28 mouse cellular contexts compared by ENCODE assay signal in genomic region chr6:112836712-112837111, GRCm38 (mm10).
DNase-seq lines count a peak whose midpoint lies in the region; ATAC-seq lines count a peak whose summit lies in the region.
"Had no signal": no experiment of that assay in that cellular context is flagged by ENCODE, and none has a peak within 500 bp of the region (broad histone marks: within the 10 kb centered on the region; RNA-seq: fewer than 3 reads in every experiment).

No protein-coding gene starts in this region.

- no peaks in the 10 kb centered on the region for H3K36me3 ChIP-seq in hindbrain, embryonic 13.5 days
- no peaks in the 10 kb centered on the region for H3K36me3 ChIP-seq in hindbrain, embryonic 14.5 days (replicated peaks; ENCODE audit: control insufficient read depth, insufficient read depth)
- peaks cover 34% of the 10 kb centered on the region for H3K36me3 ChIP-seq in midbrain, embryonic 10.5 days
- H3K36me3 ChIP-seq in midbrain, embryonic 11.5 days (ENCODE audit: control insufficient read depth, insufficient read depth, low read length): no peaks in the 10 kb centered on the region
- H3K36me3 ChIP-seq: heart, embryonic 10.5 days; heart, embryonic 15.5 days; intestine, embryonic 15.5 days had no signal

- no peaks in the 10 kb centered on the region for H3K27me3 ChIP-seq in hindbrain, embryonic 13.5 days
- H3K27me3 ChIP-seq in hindbrain, embryonic 14.5 days (ENCODE audit: control insufficient read depth, insufficient read depth, low read length): no peaks in the 10 kb centered on the region
- no peaks in the 10 kb centered on the region for H3K27me3 ChIP-seq in midbrain, embryonic 10.5 days (ENCODE audit: low read depth, poor library complexity, severe bottlenecking)
- H3K27me3 ChIP-seq in midbrain, embryonic 11.5 days (ENCODE audit: control insufficient read depth, insufficient read depth, low read length): no peaks in the 10 kb centered on the region
- H3K27me3 ChIP-seq: forebrain, embryonic 13.5 days; heart, embryonic 15.5 days; intestine, embryonic 15.5 days had no signal

- 81% methylated on average over 4 of the region's 4 CpGs for WGBS in hindbrain, embryonic 13.5 days
- 78% methylated on average over 4 of the region's 4 CpGs for WGBS in hindbrain, embryonic 14.5 days
- WGBS in midbrain, embryonic 10.5 days: 68% methylated on average over 4 of the region's 4 CpGs
- WGBS in midbrain, embryonic 11.5 days: 79% methylated on average over 4 of the region's 4 CpGs

- H3K4me3 ChIP-seq in hindbrain, embryonic 13.5 days: no peak overlapping the region
- no peak overlapping the region for H3K4me3 ChIP-seq in hindbrain, embryonic 14.5 days (replicated peaks; ENCODE audit: low read length)
- no peak overlapping the region for H3K4me3 ChIP-seq in midbrain, embryonic 10.5 days
- no peak overlapping the region for H3K4me3 ChIP-seq in midbrain, embryonic 11.5 days (ENCODE audit: low read depth, low read length)
- H3K4me3 ChIP-seq: erythroblast, embryonic 14.5 days; forebrain, embryonic 13.5 days; heart, embryonic 10.5 days; heart, embryonic 15.5 days; intestine, embryonic 15.5 days; myocyte had no signal

- no peaks in the 10 kb centered on the region for H3K9me3 ChIP-seq in hindbrain, embryonic 13.5 days
- no peaks in the 10 kb centered on the region for H3K9me3 ChIP-seq in hindbrain, embryonic 14.5 days (ENCODE audit: control insufficient read depth, low read length)
- H3K9me3 ChIP-seq in midbrain, embryonic 10.5 days (replicated peaks): no peaks in the 10 kb centered on the region
- H3K9me3 ChIP-seq in midbrain, embryonic 11.5 days (ENCODE audit: control insufficient read depth, low read length): no peaks in the 10 kb centered on the region
- H3K9me3 ChIP-seq: forebrain, embryonic 13.5 days; heart, embryonic 10.5 days; heart, embryonic 15.5 days; intestine, embryonic 15.5 days had no signal

- ATAC-seq in hindbrain, embryonic 13.5 days (ENCODE audit: low FRiP score): no peak
- ATAC-seq in hindbrain, embryonic 14.5 days (ENCODE audit: low FRiP score): no peak
- ATAC-seq in midbrain, embryonic 11.5 days (ENCODE audit: low FRiP score): no peak
- ATAC-seq: forebrain, embryonic 13.5 days; hindbrain, postnatal 0 days; intestine, embryonic 15.5 days; lung, postnatal 0 days had no signal

- no peak overlapping the region for H3K9ac ChIP-seq in hindbrain, embryonic 13.5 days
- no peak overlapping the region for H3K9ac ChIP-seq in hindbrain, embryonic 14.5 days
- H3K9ac ChIP-seq in midbrain, embryonic 11.5 days (ENCODE audit: low read length): no peak overlapping the region; the same call in 1 of the 2 replicates
- H3K9ac ChIP-seq: heart, embryonic 15.5 days; intestine, embryonic 15.5 days had no signal

- peak overlapping the region; percentile 93; the same call in 1 of the 2 replicates for H3K27ac ChIP-seq in hindbrain, embryonic 13.5 days
- no peak overlapping the region for H3K27ac ChIP-seq in hindbrain, embryonic 14.5 days
- peak overlapping the region; percentile 87 for H3K27ac ChIP-seq in midbrain, embryonic 10.5 days (replicated peaks)
- H3K27ac ChIP-seq in midbrain, embryonic 11.5 days (ENCODE audit: low read depth, low read length): no peak overlapping the region
- H3K27ac ChIP-seq: forebrain, embryonic 13.5 days; heart, embryonic 10.5 days; heart, embryonic 15.5 days; hindbrain, postnatal 0 days; intestine, embryonic 15.5 days; macrophage had no signal

- DNase-seq in hindbrain, embryonic 14.5 days (ENCODE audit: low spot score): no peak
- no peak for DNase-seq in midbrain, embryonic 10.5 days (ENCODE audit: low spot score)
- no peak for DNase-seq in midbrain, embryonic 11.5 days (ENCODE audit: low spot score, missing footprints)
- peak; percentile 64 for DNase-seq in right cerebral cortex, adult 18-20 months
- no peak for DNase-seq in right cerebral cortex, postnatal 14 days
- peak; percentile 17 for DNase-seq in telencephalon, adult 2 months (ENCODE audit: low read depth, low spot score)
- no peak for DNase-seq in lung, postnatal 4 days
- DNase-seq: adrenal gland, postnatal 25 days; B cell, adult 2 months; cerebellum, adult 18-20 months; cerebellum, postnatal 10 days; gastrocnemius, postnatal 25 days; heart, adult 11 months; kidney, adult 2 months; kidney, postnatal 36 days; layer of hippocampus, postnatal 36 days; lung, adult 18-20 months; thymus, postnatal 14 days had no signal

- H3K4me1 ChIP-seq in hindbrain, embryonic 13.5 days (replicated peaks): peaks cover 81% of the 10 kb centered on the region
- peaks cover 64% of the 10 kb centered on the region for H3K4me1 ChIP-seq in hindbrain, embryonic 14.5 days (replicated peaks; ENCODE audit: control insufficient read depth, insufficient read depth, low read length)
- H3K4me1 ChIP-seq in midbrain, embryonic 10.5 days: peaks cover 86% of the 10 kb centered on the region
- peaks cover 58% of the 10 kb centered on the region for H3K4me1 ChIP-seq in midbrain, embryonic 11.5 days (ENCODE audit: control insufficient read depth, insufficient read depth, low read length)
- H3K4me1 ChIP-seq: heart, embryonic 15.5 days; intestine, embryonic 15.5 days had no signal

- H3K4me2 ChIP-seq in hindbrain, embryonic 13.5 days: no peak overlapping the region
- no peak overlapping the region for H3K4me2 ChIP-seq in hindbrain, embryonic 14.5 days (replicated peaks)
- H3K4me2 ChIP-seq in midbrain, embryonic 11.5 days: no peak overlapping the region
- H3K4me2 ChIP-seq: forebrain, embryonic 13.5 days; heart, embryonic 15.5 days; intestine, embryonic 15.5 days had no signal

Comparison
In these comparisons a context has a peak if more than half of its experiments do, and no peak if none do; other contexts are left out.
1. H3K27ac ChIP-seq: peak in hindbrain, embryonic 13.5 days (single experiment) and midbrain, embryonic 10.5 days (single experiment); none in hindbrain, embryonic 14.5 days (single experiment) and midbrain, embryonic 11.5 days (single experiment).
2. DNase-seq: peak in right cerebral cortex, adult 18-20 months (single experiment) and telencephalon, adult 2 months (single experiment); none in hindbrain, embryonic 14.5 days (single experiment), midbrain, embryonic 10.5 days (single experiment), midbrain, embryonic 11.5 days (single experiment), right cerebral cortex, postnatal 14 days (single experiment) and lung, postnatal 4 days (0 of 2).